Mouse (Mus musculus) adipose tissue, adult 10 weeks (tissue): ENCODE results near the gene Gm14459. TPM values are rescaled to one million over a fixed set of nuclear protein-coding genes. Genes with fewer than 3 reads are reported as not detected.

Source experiments
- polyA plus RNA-seq: library from polyadenylated mRNA; stranded (reverse); fragments of 350-450 nt; fragmentation: Illumina TruSeq; extraction: RNeasy Lipid Tissue Mini Kit (QIAGEN cat#74804); gene quantifications from one replicate; pipeline ENCODE4 v1.2.3, GENCODE M21; 2014; ENCODE audit warnings: low read depth, low replicate concordance

Gm14459 gene
- polyA plus RNA-seq: not detected

GRCm38 (mm10) chrX:8524854-8525253, at the start of gene Gm14459:
Gene Gm14459, minus strand, starts transcription at chrX:8524954.

DNA sequence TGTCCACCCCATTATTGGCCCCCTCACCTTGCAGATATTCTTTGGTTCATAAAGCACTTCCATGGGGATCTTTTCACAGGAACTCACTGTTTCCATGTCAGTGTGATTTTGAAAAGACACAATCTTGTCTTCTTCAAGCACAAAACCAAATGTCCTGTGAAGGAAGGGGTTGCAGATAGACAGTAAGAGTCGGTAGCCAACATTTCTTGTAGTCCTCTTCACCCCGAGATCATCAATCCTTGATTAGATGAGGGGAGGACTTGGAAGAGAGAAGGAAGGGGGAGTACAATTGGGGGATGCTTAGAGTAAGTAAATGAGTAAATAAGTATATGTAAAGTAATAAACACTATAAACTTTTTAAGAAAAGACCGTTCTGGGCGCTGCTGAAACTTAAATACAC, 23.4 kb upstream of the Gm14459 start, which contains the start of gene Ssxb6:
Gene Ssxb6 (minus strand): TSS at position 101 of the 400 bp plus-strand sequence.

Other genes starting within 250 kb of the Gm14459 start
- gene Ssxb10, start 197.5 kb downstream of the Gm14459 start, polyA plus RNA-seq: not detected
- gene Ssxb9, start 158.0 kb downstream of the Gm14459 start, polyA plus RNA-seq: not detected
- gene Ssxb1, start 111.6 kb downstream of the Gm14459 start, polyA plus RNA-seq: not detected
- gene Ssxb2, start 63.2 kb downstream of the Gm14459 start, polyA plus RNA-seq: not detected
- not detected for gene Ssxb6, start 23.3 kb upstream of the Gm14459 start, polyA plus RNA-seq
- not detected for gene Ssxb3, start 66.9 kb upstream of the Gm14459 start, polyA plus RNA-seq
- not detected for gene Ssxb8, start 165.9 kb upstream of the Gm14459 start, polyA plus RNA-seq
- gene Ssx9, start 223.5 kb upstream of the Gm14459 start, polyA plus RNA-seq: not detected